Mouse (Mus musculus) neural tube, embryonic 14.5 days (tissue): ENCODE results near the gene Greb1. TPM values are rescaled to one million over a fixed set of nuclear protein-coding genes. Genes with fewer than 3 reads are reported as not detected.
A peak's percentile ranks its signal among the peaks of the same experiment; 100 is the strongest.

ENCODE experiments used
- ATAC-seq: fragments of 200-750 bp; cut with Nextera tagmentation; 2 replicates; pipeline ENCODE4 v1.8.0; 2017; ENCODE audit warnings: low read depth, mild to moderate bottlenecking, moderate TSS enrichment, moderate library complexity
- H3K27ac ChIP-seq: fragments of 300-500 bp; sonication (generic); 2 replicates; pipeline ENCODE4 v1.5.1; 2014; ENCODE audit warnings: low read depth, mild to moderate bottlenecking, control low read depth, low read length, moderate library complexity, mixed read lengths
- H3K27me3 ChIP-seq: fragments of 300-500 bp; sonication (generic); 2 replicates; pipeline ENCODE4 v1.6.1; 2014; ENCODE audit warnings: low read length; ENCODE audit not compliant: control insufficient read depth, insufficient read depth
- H3K36me3 ChIP-seq: fragments of 300-500 bp; sonication (generic); 2 replicates; pipeline ENCODE4 v1.6.1; 2014; ENCODE audit warnings: low read length, mixed read lengths; ENCODE audit not compliant: control insufficient read depth, insufficient read depth
- H3K4me1 ChIP-seq: fragments of 300-500 bp; sonication (generic); 2 replicates; pipeline ENCODE4 v1.6.1; 2014; ENCODE audit warnings: low read length; ENCODE audit not compliant: control insufficient read depth, insufficient read depth
- H3K4me2 ChIP-seq: fragments of 300-500 bp; sonication (generic); 2 replicates; pipeline ENCODE4 v1.6.1; 2014; ENCODE audit warnings: mild to moderate bottlenecking, low read depth, low read length, control low read depth
- H3K4me3 ChIP-seq: fragments of 300-500 bp; sonication (generic); 2 replicates; pipeline ENCODE4 v1.5.1; 2014; ENCODE audit warnings: low read depth, low read length, control low read depth, mixed read lengths
- H3K9ac ChIP-seq: fragments of 300-500 bp; sonication (generic); replicated peaks from 2 replicates; pipeline ENCODE4 v1.6.1; 2014; ENCODE audit warnings: low read depth, mild to moderate bottlenecking, control low read depth, low read length, mixed read lengths
- H3K9me3 ChIP-seq: fragments of 300-500 bp; sonication (generic); 2 replicates; pipeline ENCODE4 v1.6.1; 2016; ENCODE audit warnings: low read length; ENCODE audit not compliant: control insufficient read depth
- WGBS: fragments of 180-500 bp; shearing (Covaris S2); extraction: QIAGEN DNeasy Blood & Tissue Kit; methylation state at CpG from one replicate; pipeline ENCODE4 v1.1.7; 2014; 5-methylcytosine and 5-hydroxymethylcytosine counted together
- polyA plus RNA-seq: library from polyadenylated mRNA; unstranded; fragments of >200 nt; fragmentation: Nextera tagmentation; extraction: Ambion mirVana; gene quantifications from 2 replicates; pipeline ENCODE4 v1.2.1, GENCODE M21; 2014

Gene Greb1
- polyA plus RNA-seq, 1 experiment from 2014 or later: 1.3 TPM

DNA sequence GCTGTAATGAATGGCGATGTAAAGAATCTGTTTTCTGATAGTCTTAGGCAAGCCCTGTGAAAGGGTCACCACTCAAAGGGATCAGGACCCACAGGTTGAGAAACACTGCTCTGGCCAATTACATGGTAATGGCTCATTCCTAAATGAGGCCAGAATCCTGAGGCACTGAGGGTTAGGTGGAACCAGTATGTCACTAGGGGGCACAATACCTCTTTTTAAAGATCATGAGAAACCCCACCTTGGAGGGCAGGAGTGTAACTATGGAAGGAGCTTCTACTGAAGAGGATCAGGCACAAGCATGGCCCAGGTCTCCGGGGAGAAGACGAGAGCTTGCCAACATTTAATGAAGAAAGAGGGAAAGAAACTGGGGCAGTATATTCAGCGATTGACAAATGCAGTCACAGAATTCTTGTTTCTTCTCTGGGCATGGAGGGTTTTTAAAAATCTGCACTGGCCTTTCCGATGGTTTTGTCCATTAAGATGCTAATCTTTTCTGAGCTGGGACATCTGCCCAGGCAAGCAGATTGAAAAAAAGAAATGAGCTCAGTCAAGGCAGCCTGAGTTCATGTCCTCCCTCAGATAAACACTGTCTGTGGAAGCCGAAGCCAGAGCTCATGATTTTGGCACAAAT lies 137.6 kb downstream of the Greb1 start:
- Histone ChIP-seq H3K36me3 (no peaks in the 10 kb centered on the region), H3K4me3 (no peak overlapping the region), H3K27me3 (no peaks in the 10 kb centered on the region), H3K27ac (no peak overlapping the region), H3K9me3 (no peaks in the 10 kb centered on the region), H3K4me2 (no peak overlapping the region), H3K9ac (no peak overlapping the region), H3K4me1 (no peaks in the 10 kb centered on the region)
- 0 out of 2 replicates have a peak, but pooled peaks have one; percentile 29 for ATAC-seq
- 63% methylated on average over 6 of the region's 6 CpGs for WGBS

DNA sequence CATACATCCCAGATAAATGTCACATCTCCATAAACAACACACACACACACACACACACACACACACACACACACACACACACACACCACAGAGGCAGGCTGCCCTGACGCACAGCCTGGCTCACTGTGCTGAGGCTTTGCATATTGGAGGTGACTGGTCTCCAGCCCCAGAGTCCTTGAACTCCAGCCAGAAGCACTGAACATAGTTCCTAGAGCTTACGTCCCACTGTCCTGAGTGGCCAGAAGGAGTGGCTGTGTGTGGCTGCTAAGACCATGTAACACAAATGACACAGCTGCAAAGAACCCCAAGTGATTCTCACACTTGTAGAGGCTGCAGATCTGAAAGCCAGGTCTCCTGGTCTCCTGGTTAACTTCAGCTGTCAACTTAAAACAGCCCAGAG lies 138.8 kb downstream of the Greb1 start:
- 69% methylated on average over 2 of the region's 2 CpGs for WGBS
- Histone ChIP-seq H3K27ac (no peak overlapping the region), H3K4me1 (no peaks in the 10 kb centered on the region), H3K9ac (no peak overlapping the region), H3K36me3 (no peaks in the 10 kb centered on the region), H3K4me3 (no peak overlapping the region), H3K27me3 (no peaks in the 10 kb centered on the region), H3K4me2 (no peak overlapping the region), H3K9me3 (no peaks in the 10 kb centered on the region)
- no peak for ATAC-seq

DNA sequence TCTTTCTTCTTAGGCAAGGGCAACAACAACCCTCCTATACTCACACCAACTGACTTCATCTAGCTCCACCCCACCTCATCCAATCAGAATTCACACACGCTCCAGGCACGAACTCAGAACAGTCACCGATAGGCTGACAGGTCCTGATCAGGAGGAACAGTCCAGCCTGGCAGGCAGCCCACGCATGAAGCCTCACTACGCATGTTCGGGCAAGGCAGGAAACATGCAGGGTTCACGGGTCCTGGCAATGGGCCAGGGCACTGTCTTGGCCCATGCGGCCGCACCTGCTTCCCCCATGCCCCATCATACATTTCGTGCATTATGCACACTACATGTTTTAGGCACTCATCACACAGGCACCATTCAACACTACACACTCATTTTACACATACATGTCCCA lies 139.2 kb downstream of the Greb1 start:
- WGBS: 85% methylated on average over 10 of the region's 10 CpGs
- Histone ChIP-seq H3K9ac (no peak overlapping the region), H3K4me3 (no peak overlapping the region)

DNA sequence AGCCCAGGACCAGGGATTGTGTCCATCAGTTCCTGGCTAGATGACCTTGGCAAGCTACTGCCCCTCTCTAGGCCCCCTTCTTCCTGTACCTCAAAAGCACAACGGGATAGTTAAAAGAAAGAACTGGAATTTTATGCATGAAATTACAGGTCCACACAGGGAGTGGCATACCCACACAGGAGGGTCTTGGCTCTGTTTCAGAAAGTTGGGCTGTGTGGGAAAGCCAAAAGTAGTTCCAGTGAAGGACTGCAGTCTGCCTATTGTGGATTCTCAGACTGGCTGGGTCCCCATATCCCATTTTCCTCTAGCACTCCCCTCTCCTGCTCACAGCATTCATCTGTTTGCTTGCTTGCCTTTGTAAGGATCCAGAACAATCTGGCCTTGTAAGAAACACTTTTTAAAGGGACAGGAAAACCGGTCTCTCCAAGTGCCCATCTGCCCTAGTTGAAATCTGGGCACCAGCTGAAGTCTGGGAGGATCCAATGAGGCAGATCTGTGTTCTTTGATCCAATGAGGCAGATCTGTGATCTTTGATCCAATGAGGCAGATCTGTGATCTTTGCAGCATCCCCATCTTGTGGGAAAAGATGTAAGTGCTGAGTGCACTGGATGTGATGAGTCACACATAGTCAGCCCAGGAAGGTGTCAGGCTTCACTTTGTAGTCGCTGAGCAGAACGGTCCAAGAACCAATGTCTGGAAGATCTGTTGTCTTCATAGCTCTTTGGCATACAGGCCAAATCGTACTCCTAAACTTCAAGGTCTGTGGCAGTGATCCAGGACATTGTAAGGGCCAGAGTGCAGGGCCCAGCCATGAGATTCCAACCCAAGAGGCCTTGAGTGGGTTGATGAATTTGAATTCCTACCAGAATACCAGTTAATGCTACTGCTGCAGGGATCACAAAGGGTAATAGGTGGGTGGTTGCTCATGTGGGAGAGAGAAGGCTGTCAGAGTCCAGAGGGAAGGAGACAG lies 143.5 kb downstream of the Greb1 start:
- Histone ChIP-seq H3K36me3 (no peaks in the 10 kb centered on the region), H3K4me1 (peaks cover 3% of the 10 kb centered on the region; the same call in 1 of the 2 replicates), H3K9ac (no peak overlapping the region), H3K9me3 (no peaks in the 10 kb centered on the region), H3K4me3 (no peak overlapping the region), H3K4me2 (no peak overlapping the region), H3K27ac (no peak overlapping the region), H3K27me3 (peaks cover 9% of the 10 kb centered on the region)
- 80% methylated on average over 5 of the region's 5 CpGs for WGBS
- ATAC-seq: no peak

More for the DNA sequence above, 139.2 kb downstream of the Greb1 start:
- Histone ChIP-seq H3K9me3 (no peaks in the 10 kb centered on the region), H3K27me3 (no peaks in the 10 kb centered on the region), H3K4me2 (no peak overlapping the region), H3K4me1 (no peaks in the 10 kb centered on the region), H3K36me3 (no peaks in the 10 kb centered on the region), H3K27ac (no peak overlapping the region)
- no peak for ATAC-seq

DNA sequence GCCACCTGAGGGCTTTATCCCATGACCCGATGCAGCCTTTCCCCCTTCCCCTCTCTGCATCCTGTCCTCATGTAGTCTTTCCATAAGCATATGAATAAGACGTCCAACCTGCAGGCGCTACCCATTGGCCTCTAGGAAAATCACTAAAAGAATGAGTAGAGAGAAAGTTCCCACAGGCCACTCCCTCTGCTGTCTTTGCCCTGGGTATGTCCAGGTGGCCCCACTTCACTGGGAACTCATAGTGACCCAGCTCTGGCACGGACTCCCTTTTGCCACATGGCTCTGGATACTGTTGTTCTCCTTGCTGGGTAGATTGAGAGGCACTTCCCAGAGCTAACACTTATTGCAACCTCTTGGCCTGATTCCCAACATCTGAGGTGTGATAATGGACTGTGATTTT lies 145.1 kb downstream of the Greb1 start:
- ATAC-seq: no peak
- peaks cover 3% of the 10 kb centered on the region; the same call in 1 of the 2 replicates for H3K4me1 ChIP-seq
- no peaks in the 10 kb centered on the region for H3K36me3 ChIP-seq
- H3K27ac ChIP-seq: no peak overlapping the region
- no peaks in the 10 kb centered on the region for H3K9me3 ChIP-seq
- no peak overlapping the region for H3K9ac ChIP-seq
- no peak overlapping the region for H3K4me2 ChIP-seq
- H3K4me3 ChIP-seq: no peak overlapping the region
- peaks cover 9% of the 10 kb centered on the region for H3K27me3 ChIP-seq
- WGBS: 83% methylated on average over 4 of the region's 4 CpGs

DNA sequence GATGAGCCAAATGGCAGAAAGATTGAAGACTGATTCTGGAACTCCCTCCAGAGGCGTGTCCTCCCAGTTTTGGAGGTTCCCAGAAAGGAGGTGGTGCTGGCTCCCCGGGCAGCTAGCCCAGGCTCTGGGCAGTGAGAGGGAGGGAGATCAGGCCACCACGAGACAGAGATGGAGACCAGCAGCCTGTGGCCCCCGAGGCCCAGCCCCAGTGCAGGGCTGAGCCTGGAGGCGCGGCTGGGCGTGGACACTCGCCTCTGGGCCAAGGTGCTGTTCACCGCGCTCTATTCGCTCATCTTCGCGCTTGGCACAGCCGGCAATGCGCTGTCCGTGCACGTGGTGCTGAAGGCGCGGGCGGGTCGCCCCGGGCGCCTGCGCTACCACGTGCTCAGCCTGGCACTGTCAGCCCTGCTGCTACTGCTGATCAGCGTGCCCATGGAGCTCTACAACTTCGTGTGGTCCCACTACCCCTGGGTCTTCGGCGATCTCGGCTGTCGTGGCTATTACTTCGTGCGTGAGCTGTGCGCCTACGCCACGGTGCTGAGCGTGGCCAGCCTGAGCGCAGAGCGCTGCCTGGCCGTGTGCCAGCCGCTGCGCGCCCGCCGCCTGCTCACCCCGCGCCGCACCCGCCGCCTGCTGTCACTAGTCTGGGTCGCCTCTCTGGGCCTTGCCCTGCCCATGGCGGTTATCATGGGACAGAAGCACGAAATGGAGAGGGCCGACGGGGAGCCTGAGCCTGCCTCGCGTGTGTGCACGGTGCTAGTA lies 147.2 kb downstream of the Greb1 start, which contains the start of gene Ntsr2:
TSS of gene Ntsr2 (plus strand) at position 51 of the 762 bp plus-strand sequence.
- peak within 1 kb of the TSS; percentile 31 for H3K4me3 ChIP-seq
- peak within 1 kb of the TSS; percentile 75 for H3K4me2 ChIP-seq
- WGBS: 4% methylated on average over 53 of the region's 58 CpGs
- ATAC-seq: peak; percentile 92
- H3K27me3 ChIP-seq: peaks cover 9% of the 10 kb centered on the region
- no peaks in the 10 kb centered on the region for H3K9me3 ChIP-seq
- 0 out of 2 replicates have a peak within 1 kb of the TSS, but pooled peaks have one; percentile 13 for H3K9ac ChIP-seq
- no peaks in the 10 kb centered on the region for H3K36me3 ChIP-seq
- H3K27ac ChIP-seq: no peak within 1 kb of the TSS
- H3K4me1 ChIP-seq: peaks cover 3% of the 10 kb centered on the region; the same call in 1 of the 2 replicates

DNA sequence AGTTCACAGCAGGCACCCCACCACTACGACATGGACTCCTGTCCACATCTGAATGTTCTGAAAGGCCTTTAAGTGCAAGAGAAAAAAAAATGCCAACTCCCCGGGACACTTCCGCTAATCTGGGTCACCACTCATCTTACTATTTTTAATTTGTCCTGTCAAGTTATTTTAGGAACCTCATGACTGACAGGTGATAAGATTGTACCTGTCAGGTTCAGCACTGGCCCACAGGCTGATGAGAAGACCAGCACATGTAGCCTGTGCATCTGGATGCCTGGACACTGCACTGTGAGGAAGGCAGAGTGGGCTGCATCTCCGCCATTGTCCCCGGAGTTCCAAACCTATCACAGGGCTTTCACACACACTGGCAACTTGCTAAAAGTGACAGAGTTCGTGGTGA lies 150.9 kb downstream of the Greb1 start:
- Histone ChIP-seq H3K4me2 (no peak overlapping the region), H3K27ac (no peak overlapping the region), H3K4me3 (no peak overlapping the region), H3K36me3 (no peaks in the 10 kb centered on the region), H3K9me3 (no peaks in the 10 kb centered on the region), H3K27me3 (peaks cover 6% of the 10 kb centered on the region), H3K4me1 (peaks cover 3% of the 10 kb centered on the region; the same call in 1 of the 2 replicates), H3K9ac (no peak overlapping the region)
- 89% methylated on average over 6 of the region's 6 CpGs for WGBS
- ATAC-seq: no peak

DNA sequence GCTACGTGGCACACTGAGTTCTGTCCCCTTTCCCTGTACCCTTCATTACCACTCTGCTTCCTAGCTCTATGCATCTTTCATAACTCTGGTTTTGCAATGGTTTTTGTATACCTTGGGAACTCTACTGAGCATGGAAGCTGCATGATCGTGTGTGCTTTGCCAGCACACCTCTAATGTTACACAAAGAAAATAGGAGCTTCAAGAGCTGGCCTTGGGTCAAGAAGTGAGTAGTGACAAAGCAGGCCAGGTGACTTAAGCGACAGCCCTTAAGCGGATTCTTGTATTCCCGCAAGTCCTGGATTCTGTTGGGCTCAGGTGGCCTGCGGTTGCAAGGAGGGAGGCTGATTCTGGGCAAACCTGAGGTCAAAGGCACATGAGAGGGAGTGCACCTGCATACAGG lies 152.4 kb downstream of the Greb1 start:
- no peak overlapping the region for H3K4me3 ChIP-seq
- H3K36me3 ChIP-seq: no peaks in the 10 kb centered on the region
- H3K4me1 ChIP-seq: peaks cover 2% of the 10 kb centered on the region; the same call in 1 of the 2 replicates
- no peaks in the 10 kb centered on the region for H3K9me3 ChIP-seq
- H3K27ac ChIP-seq: no peak overlapping the region
- H3K9ac ChIP-seq: no peak overlapping the region
- H3K27me3 ChIP-seq: peaks cover 1% of the 10 kb centered on the region; the same call in 1 of the 2 replicates
- no peak overlapping the region for H3K4me2 ChIP-seq
- ATAC-seq: no peak
- WGBS: 92% methylated on average over 6 of the region's 6 CpGs
